Mouse (Mus musculus): Measurements from ENCODE around the gene Gtf2a1l.
A peak's percentile ranks its signal among the peaks of the same experiment; 100 is the strongest.

GRCm38 (mm10) chr17:88652010-88652409 lies 16.4 kb upstream of the Gtf2a1l start:
- peak; percentile 92 for TF ChIP-seq CTCF (IDR thresholded peaks at IDR 0.05; ENCODE audit: borderline replicate concordance, extremely low read depth, insufficient read depth, insufficient read length)
- TF ChIP-seq POLR2A (IDR thresholded peaks at IDR 0.05; ENCODE audit: borderline replicate concordance, extremely low read depth, insufficient read depth, insufficient read length, poor library complexity, severe bottlenecking) = no peak

All from brain, embryonic 14.5 days (tissue).